Mouse (Mus musculus) WW6 (cell line): ENCODE results near the gene Mllt6.
"Not testable (repeated sequence)": the region's sequence is repeated elsewhere in the genome, so short reads cannot be mapped to it uniquely, and the experiment has no call there.

Experiments used
- DNase-seq: peaks from one replicate; pipeline ENCODE4 v3.0.0-alpha.2; 2013; ENCODE audit warnings: low read depth, low spot score

The Mllt6 gene

GRCm38 (mm10) chr11:97695712-97696401 lies 32.6 kb downstream of the Mllt6 start:
- DNase-seq, result no peak

- no peak for DNase-seq
These were observed 33.5 kb downstream of the Mllt6 start for GRCm38 (mm10) chr11:97696669-97697068.

- no peak for DNase-seq
These were observed 34.1 kb downstream of the Mllt6 start for GRCm38 (mm10) chr11:97697199-97697890.

GRCm38 (mm10) chr11:97697891-97698529 lies 34.8 kb downstream of the Mllt6 start:
- DNase-seq, result no peak

GRCm38 (mm10) chr11:97698741-97699611 lies 35.8 kb downstream of the Mllt6 start:
- DNase-seq, result peak; percentile 84

GRCm38 (mm10) chr11:97699626-97700002 lies 36.4 kb downstream of the Mllt6 start:
- DNase-seq, result peak; percentile 89

- DNase-seq, result no peak
These were observed 37.0 kb downstream of the Mllt6 start, which contains the start of gene Pcgf2 for GRCm38 (mm10) chr11:97700003-97700745. Gene Pcgf2 (minus strand): TSS chr11:97700497.

- DNase-seq, result no peak
These were observed 37.7 kb downstream of the Mllt6 start for GRCm38 (mm10) chr11:97700746-97701580.

GRCm38 (mm10) chr11:97701581-97702392 lies 38.6 kb downstream of the Mllt6 start:
- DNase-seq, result no peak

GRCm38 (mm10) chr11:97702393-97702745 lies 39.2 kb downstream of the Mllt6 start:
- no peak for DNase-seq

- DNase-seq, result peak; percentile 100
These were observed 40.0 kb downstream of the Mllt6 start, which contains the start of gene Psmb3 for GRCm38 (mm10) chr11:97703039-97703826. Gene Psmb3 (plus strand): TSS chr11:97703399.

GRCm38 (mm10) chr11:97710067-97710466 lies 46.9 kb downstream of the Mllt6 start:
- not testable (repeated sequence) for DNase-seq

GRCm38 (mm10) chr11:97711200-97711900 lies 48.1 kb downstream of the Mllt6 start:
- no peak for DNase-seq

- DNase-seq, result no peak
These were observed 49.1 kb downstream of the Mllt6 start for GRCm38 (mm10) chr11:97712286-97712685.

- no peak for DNase-seq
These were observed 50.7 kb downstream of the Mllt6 start for GRCm38 (mm10) chr11:97713896-97714295.

GRCm38 (mm10) chr11:97714356-97714755 lies 51.1 kb downstream of the Mllt6 start:
- no peak for DNase-seq
